ENCODE assay signal across 15 mouse cellular contexts in the genomic region with DNA sequence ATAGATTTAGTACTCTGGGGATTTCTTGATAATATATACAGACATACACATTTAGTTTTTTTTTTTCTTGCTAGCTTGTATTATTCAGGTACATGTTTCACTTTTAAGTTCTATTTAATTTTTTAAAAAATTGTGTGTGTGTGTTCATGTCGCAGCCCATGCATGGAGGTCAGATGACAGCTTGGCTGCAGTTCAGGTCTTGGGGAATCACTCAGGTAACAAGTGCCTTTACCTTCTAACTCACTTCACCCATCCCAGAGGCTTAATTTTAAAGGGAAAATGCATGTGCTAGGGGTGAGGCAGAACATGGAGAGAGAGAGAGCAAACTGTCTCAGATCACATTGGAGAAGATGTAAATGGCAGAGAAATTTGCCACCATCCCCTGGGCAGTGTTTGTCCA. TPM values are rescaled to one million over a fixed set of nuclear protein-coding genes. Genes with fewer than 3 reads are reported as not detected.
DNase-seq lines count a peak whose midpoint lies in the region; ATAC-seq lines count a peak whose summit lies in the region.
"Had no signal": no experiment of that assay in that cellular context is flagged by ENCODE, and none has a peak within 500 bp of the region (broad histone marks: within the 10 kb centered on the region; RNA-seq: fewer than 3 reads in every experiment).

No protein-coding gene starts in this region.

- intact Hi-C loops in heart, postnatal 36 days (cut with DNase I): no loop called here

- no peak for ATAC-seq in cerebellum, adult (ENCODE audit: insufficient number of reproducible peaks, low FRiP score, low TSS enrichment)
- ATAC-seq: forebrain, embryonic 14.5 days had no signal

- peak; percentile 54 to 63 for DNase-seq in cerebellum, postnatal 10 days
- no peak for DNase-seq in cerebellum, adult 9-11 months
- peak; percentile 27 to 51 for DNase-seq in cerebellum, postnatal 25 days
- peak; percentile 30 for DNase-seq in heart, adult 11 months
- DNase-seq in heart, postnatal 36 days: no peak
- DNase-seq: adrenal gland, adult 2 months; adrenal gland, postnatal 10 days; adrenal gland, postnatal 25 days; embryo, embryonic 11 days had no signal

RNA-seq across cellular contexts. Expression of a gene that starts 2.2 kb away (rescaled TPM):
- not detected for total RNA-seq in heart, postnatal 36 days (2021)
- total RNA-seq: adrenal gland, adult 2 months; adrenal gland, postnatal 10 days; adrenal gland, postnatal 25 days; adrenal gland, postnatal 4 days; common myeloid progenitor, adult 5-6 weeks; ES-E14; MEL had no signal

RNA-seq across cellular contexts. Expression of a gene that starts 60.0 kb away (rescaled TPM):
- total RNA-seq in heart, postnatal 36 days (2021): under 1 TPM; 0.27 to 0.36 TPM
- total RNA-seq: adrenal gland, postnatal 25 days had no signal

Comparison
In these comparisons a context has a peak if more than half of its experiments do, and no peak if none do; other contexts are left out.
1. DNase-seq: peak in cerebellum, postnatal 10 days (2 of 2), cerebellum, postnatal 25 days (2 of 2) and heart, adult 11 months (single experiment); none in cerebellum, adult 9-11 months (single experiment) and heart, postnatal 36 days (0 of 2).